Mouse (Mus musculus): Measurements from ENCODE around the gene Scgb2b27.
"Not testable (repeated sequence)": the region's sequence is repeated elsewhere in the genome, so short reads cannot be mapped to it uniquely, and the experiment has no call there.

Scgb2b27 gene

DNA sequence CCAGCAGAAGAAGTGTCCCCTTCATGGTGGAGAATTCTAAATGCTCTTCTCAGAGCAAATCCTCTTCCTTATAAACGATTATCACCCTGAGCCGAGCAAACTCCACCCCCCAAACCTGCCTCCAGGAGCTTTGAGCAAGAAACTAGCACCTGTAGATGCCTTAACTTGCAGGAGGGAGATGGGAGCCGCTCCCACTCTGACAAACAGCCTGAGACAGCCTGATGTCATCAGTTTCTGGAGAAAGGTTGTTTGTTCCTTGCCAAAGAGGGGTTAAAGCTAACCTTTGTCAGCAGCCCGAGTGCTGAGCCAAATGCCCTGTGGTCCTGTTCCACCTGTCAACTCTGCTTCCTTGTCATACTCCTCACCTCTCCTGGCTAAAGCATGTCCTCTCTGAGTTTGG lies at the start of gene Scgb2b27:
Gene Scgb2b27 (minus strand): TSS at position 101 of the 400 bp plus-strand sequence.
- DNase-seq: no peak

GRCm38 (mm10) chr7:34036076-34036815 lies 22.5 kb upstream of the Scgb2b27 start:
- not testable (repeated sequence) for DNase-seq

GRCm38 (mm10) chr7:34034579-34034978 lies 20.8 kb upstream of the Scgb2b27 start:
- DNase-seq: not testable (repeated sequence)

DNA sequence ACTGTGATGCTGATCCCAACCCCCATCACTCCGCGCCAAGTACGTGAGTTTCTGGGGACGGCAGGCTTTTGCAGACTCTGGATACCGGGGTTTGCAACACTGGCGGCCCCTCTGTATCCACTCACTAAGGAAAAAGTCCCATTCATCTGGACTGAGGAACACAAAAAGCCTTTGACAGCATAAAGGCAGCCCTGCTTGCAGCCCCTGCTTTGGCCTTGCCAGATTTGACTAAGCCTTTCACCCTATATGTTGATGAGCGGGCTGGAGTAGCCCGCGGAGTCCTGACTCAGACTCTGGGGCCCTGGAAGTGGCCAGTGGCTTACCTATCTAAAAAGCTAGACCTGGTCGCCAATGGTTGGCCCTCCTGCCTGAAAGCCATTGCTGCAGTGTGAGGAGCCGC lies 16.3 kb upstream of the Scgb2b27 start:
- no peak for DNase-seq

DNA sequence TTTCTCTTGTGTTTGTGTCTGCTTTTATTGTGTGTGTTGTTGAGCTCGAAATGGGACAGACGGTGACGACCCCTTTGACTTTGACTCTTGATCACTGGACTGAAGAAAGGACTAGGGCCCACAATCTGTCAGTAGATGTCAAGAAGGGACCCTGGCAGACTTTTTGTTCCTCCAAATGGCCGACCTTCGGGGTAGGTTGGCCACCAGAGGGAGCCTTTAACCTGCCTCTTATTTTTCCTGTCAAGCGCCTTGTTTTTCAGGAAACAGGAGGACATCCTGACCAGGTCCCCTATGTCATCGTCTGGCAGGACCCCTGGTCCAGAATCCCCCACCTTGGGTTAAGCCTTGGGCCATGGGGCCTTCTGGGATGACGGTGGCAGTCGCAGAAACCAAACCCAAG lies 13.5 kb upstream of the Scgb2b27 start:
- not testable (repeated sequence) for DNase-seq

DNA sequence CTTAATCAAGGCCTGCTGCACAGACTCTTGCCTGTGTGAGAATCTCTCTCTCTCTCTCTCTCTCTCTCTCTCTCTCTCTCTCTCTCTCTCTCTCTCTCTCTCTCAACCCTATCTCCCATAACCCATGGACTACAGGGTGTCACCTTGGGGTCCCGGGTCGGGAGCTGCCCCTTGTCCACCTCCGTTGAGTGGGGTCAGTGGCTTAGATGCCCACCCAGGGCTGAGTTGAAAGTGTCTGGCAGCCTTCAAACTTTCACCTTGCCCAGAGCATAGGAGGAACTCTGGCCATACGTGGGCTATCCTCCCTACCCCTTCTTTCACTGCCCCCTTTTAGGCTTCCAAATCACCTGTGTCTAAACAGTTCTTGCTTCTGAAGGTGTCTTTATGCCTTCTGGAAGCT lies 11.9 kb upstream of the Scgb2b27 start:
- DNase-seq: no peak

- not testable (repeated sequence) for DNase-seq
Observed at GRCm38 (mm10) chr7:34021183-34021582, 7.4 kb upstream of the Scgb2b27 start, which contains the start of gene Scgb1b27. Gene Scgb1b27 (plus strand): TSS chr7:34021483.

- DNase-seq: peak; percentile 26
Observed at GRCm38 (mm10) chr7:33982281-33982680, 31.5 kb downstream of the Scgb2b27 start.
